Mouse (Mus musculus) ES-E14 (cell line): Measurements from ENCODE around the gene Gzmn.

Experiments
- HCFC1 ChIP-seq: IDR thresholded peaks from 2 replicates; pipeline ENCODE4 v1.6.1; 2012; ENCODE audit warnings: low read length, inconsistent platforms, borderline replicate concordance; ENCODE audit not compliant: insufficient read depth
- ZC3H11A ChIP-seq: IDR thresholded peaks from 2 replicates; pipeline ENCODE4 v1.6.1; 2012; ENCODE audit warnings: low read depth, mild to moderate bottlenecking, inconsistent platforms, low read length, borderline replicate concordance

GRCm38 (mm10) chr14:56211317-56211716 lies 36.9 kb upstream of the Gzmn start, which contains the start of gene Gzmf:
- TF ChIP-seq HCFC1 (no peak), ZC3H11A (no peak)
